Mouse (Mus musculus) c-Kit-positive CD71-negative TER-119-negative erythroid progenitor cells, embryonic 14.5 days (primary cell): Measurements from ENCODE around the gene 1700014D04Rik.
A peak's percentile ranks its signal among the peaks of the same experiment; 100 is the strongest.
"Not testable (repeated sequence)": the region's sequence is repeated elsewhere in the genome, so short reads cannot be mapped to it uniquely, and the experiment has no call there.

Experiments
- DNase-seq: peaks from one replicate; pipeline ENCODE4 v3.0.0-alpha.2; 2013; ENCODE audit warnings: low read depth

Gene 1700014D04Rik

DNA sequence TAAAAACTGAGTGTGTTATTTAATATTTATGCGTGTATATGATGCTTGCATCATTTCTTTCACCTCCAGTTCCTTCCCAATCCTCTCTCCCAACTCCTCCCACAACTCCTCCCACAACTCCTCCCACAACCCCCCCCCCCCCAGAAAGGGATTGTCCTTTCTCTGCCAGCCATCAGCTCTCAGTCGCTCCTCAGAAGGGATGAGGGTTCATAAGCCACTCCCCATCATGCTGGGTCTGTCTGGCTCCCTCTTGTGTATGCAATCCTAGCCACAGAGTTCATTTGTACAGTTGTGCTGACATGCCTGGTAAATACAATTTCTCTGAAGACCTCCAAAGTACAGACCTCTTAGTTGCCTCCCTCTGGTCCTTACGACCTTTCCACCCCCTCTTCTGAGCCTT is 11.4 kb downstream of the 1700014D04Rik start:
- DNase-seq: no peak

DNA sequence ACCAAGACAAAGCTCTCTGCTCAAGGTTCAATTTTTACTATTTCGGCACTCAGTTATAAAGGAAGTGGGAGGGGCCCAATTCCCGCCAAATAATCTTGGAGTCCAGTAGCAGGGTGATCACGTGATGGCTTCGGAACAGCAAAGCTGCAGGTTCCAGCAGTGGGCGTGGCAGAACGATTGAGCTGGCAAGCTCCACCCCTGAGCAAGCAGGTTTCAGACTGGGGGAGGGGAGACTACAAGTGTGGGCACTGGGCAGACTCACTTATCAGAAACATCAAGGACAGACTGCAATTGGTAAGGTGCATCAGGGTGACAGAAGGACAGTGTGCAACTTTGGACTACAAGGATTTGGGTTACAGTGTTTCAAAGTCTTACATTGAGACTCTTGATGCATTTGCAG is 12.2 kb downstream of the 1700014D04Rik start:
- DNase-seq: not testable (repeated sequence)

DNA sequence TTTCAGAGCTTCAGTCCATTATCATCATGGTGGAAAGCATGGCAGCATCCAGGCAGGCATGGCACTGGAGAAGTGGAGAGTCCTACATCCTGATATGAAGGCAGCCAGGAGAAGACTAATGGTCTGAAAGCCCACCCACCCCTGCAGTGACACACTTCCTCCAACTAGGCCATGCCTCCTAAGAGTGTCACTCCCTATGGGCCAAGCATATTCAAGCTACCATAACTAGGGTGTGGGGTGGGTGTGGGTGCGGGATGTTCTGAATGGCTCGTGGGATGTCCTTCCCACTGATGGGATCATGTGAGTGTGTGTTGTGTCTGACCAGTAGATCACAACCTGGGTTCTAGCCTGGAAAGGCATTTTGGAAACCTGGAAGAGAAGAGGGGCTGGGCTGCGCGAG is 12.6 kb downstream of the 1700014D04Rik start:
- DNase-seq: no peak

DNA sequence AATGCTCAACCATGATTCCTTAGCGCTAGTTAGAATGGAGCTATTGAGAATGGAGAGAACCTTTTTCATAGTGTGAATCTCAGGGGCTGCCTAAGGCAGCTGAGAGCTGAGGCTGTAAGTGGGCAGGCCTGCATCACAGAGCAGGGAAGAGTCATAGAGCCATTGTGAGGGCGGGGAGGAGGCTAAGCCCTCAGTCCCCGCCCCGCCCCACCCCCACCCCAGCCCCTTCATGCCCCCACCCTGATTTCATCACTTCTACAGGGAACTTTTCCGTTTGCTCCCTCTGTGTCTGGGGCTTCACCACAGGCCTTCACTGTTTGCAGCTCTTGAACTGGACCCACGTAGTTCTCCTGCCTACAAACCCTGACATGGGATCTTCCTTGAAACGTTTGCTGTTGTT is 14.9 kb downstream of the 1700014D04Rik start, which contains the start of gene Spata31d1d:
Spata31d1d (minus strand) TSS at position 101 of the 400 bp plus-strand sequence.
- DNase-seq: no peak

DNA sequence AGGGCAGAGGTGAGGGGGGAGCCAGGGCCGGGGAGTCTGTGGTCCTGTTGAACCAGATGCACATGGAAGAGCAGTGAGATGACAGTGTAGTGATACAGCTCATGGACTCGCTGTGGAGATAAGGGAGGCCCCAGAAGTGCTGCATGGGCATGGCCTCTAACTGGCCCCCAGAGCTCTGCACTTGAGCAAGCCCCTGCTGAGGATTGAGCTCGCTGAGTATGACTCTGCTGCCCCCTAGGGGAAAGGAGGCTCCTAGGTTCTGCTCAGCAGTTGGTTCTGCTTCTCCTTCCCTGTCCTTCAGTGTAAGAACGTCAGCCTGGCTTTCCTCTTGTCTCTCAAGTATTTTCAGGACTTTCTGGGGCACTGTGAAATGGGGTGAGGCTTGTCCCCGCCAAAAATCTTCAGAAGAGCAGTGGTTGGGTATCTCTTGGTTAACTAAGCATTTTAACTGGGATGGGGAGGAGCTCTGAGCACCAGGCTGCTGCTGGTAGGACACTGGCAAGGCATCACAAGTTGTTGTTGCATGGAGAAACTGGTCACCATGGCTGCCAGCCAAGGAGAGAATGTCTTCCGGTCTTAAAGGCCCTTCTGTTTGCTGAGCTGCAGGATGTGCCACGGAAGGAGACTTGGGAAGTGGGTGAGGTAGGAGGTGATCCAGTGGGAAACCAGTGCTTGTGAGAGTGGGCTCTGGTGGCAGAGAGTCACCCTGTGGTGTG is 18.0 kb downstream of the 1700014D04Rik start:
- peak; percentile 85 for DNase-seq

DNA sequence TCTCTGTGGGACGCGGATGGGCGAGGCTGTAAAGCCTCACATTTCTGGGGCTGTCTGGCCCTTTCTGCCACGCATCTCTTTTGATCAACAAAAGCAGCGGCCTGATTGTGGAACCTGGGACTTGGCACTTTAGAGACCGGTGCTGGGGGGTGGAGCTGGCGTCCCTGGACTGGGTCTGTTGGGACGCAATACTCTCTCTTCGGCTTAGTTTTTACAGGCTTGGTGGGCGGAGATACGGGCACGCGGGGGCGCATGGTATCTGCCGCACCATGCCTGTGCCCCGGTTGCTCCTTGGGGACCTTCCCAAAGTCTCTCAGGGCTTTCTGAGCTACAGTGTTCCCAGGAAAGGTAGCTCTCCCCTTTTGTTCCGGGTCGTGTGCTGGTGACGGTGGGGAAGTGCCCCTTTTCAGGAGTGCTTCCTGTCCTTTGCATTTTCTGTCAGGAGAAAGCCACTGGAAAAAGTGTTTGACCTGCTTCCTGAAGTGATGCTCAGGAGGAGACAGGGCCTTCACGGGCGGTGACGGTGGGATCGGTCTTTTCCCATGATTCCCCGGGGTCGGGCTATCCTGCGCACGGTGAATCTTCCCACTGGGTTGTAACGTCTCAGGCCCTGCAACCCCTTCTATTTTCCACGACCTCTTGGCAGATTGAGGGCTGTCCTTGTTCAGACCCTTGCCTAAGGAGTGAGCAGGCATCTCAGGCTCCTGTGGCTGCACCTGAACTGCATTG is 20.2 kb downstream of the 1700014D04Rik start:
- no peak for DNase-seq

DNA sequence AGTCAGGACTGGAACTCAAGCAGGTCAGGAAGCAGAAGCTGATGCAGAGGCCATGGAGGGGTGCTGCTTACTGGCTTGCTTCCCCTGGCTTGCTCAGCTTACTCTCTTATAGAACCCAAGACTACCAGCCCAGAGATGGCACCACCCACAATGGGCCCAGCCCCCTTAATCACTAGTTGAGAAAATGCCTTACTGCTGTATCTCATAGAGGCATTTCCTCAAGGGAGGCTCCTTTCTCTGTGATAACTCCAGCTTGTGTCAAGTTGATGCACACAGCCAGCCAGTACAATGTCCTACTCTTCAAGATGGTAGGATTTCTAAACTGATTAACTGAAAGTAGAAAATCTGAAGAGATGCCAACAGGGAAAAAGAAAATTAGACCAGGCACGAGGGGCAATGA is 24.5 kb downstream of the 1700014D04Rik start:
- not testable (repeated sequence) for DNase-seq

DNA sequence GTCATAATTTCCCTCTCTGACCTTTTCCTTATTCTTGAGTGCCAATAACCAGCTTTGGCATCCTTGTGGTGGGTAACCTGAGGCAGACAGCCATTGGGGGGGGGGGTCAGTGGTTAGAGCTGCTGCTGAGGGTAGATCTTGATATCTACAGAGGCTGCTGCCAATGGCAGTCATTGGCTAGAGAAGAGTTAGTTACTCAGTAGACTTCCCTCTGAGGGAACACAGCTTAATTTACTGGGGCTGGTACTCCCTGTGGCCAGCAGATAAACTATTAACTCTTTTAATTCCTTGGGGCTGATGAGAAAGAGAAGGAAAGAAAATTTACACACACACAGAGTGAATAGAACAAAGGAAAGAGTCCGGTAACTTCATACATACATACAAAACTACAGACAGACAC is 27.1 kb downstream of the 1700014D04Rik start:
- no peak for DNase-seq

DNA sequence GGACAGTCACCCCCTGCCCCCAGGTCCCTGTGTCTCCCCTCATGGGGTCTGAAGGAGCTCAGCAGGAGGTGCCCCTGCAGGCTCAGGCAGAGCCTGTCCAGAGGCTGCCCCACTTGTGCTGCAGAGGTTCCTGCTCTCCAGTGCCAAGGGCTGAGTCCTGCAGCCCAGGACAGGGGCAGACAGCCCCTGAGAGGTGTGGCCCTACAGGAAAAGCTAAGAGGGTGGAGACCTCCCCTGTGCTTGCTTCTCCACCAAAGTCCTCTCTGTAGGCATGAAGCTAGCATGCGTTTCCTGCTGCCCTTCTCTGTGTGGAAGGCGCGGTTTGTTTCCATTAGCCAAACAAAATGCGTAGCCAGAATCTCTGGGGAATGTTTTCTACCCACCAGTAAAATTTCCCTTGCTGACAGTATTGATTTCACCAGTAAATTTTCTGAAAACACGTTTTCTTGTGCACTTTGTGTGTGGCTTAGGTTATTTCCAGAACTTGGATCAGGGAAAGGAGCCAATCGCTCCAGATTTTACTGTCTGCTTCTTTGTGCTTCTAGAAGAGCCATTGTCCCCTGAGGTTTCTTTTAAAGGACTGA is 27.6 kb downstream of the 1700014D04Rik start:
- not testable (repeated sequence) for DNase-seq

DNA sequence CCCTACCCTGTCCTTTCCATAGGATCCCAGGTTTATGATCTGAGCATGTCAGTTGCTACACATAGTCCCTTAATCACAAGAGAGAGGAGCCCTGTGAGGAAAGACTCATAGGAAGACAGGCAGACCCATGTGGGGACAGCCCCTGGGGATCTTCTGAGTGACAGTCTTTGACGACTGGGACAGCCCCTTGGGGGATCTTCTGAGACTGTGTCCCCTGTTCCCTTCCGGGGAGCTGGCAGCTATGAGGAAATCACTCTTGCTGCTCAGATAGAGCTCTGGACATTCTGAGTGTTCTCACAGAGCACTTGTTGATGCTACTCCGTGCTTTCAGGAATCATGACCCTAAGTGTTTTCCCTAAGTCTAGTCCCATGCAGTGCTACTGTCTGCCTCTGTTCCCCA is 32.8 kb downstream of the 1700014D04Rik start:
- no peak for DNase-seq

DNA sequence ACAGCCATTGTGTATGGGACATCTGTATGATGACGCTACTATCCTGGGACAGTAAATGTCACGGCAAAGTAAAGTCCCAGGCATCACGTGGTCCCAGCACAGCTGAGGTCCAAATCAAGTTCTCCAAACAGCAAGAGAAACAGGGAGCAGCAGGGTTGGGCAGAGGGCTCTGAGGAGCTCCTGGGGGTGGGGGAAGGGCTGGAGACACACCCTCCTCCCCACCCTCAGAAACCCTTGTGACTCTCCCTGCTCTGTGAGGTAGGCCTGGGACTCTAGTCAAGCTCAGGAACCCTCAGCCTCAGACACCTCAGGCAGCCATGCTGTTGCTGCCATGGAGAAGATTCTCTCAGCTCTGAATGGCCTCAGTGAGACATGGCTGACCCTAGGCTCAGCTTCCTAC is 34.6 kb downstream of the 1700014D04Rik start, which contains the start of gene Spata31d1b:
Spata31d1b (plus strand) TSS at position 301 of the 400 bp plus-strand sequence.
- DNase-seq: not testable (repeated sequence)

DNA sequence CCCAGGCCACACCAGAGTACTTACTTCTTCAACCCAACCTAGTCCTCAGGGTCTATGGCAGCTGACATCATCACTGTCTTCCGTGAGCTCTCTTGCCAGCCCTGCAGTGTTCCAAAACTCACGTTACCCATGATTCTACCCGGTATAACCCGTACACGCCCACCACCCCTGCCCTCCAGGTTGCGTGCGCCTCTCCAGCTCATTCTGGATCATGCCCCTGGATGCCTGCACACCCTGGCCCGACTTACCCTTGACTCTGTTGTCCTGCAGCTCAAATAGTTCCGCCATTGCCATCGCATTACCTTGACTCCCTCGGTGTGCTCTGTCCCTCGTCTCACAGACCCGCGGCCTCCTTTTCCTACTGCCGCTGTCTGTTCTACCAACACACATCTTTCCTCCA is 36.3 kb downstream of the 1700014D04Rik start, which contains the start of gene Spata31d1a:
Spata31d1a (minus strand) TSS at position 101 of the 400 bp plus-strand sequence.
- no peak for DNase-seq

DNA sequence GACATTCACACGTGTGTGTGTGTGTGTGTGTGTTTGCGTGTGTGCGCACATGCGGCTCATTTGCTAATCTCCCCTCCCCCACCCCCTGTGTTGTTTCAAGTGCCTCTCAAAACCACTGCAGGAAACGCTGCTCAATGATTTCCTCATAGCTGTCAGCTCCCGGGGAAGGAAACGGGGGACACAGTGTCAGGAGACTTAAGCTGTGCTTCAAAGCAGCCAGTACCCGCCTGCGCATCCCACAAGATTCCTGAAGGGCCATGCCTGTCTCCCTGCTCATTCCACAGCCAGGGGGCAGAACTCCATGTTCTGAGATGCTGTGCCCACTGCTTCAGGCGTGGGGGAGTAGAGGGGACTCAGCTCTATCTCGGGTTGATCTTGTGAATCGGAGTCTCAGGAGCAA is 42.0 kb downstream of the 1700014D04Rik start:
- DNase-seq: peak; percentile 23

DNA sequence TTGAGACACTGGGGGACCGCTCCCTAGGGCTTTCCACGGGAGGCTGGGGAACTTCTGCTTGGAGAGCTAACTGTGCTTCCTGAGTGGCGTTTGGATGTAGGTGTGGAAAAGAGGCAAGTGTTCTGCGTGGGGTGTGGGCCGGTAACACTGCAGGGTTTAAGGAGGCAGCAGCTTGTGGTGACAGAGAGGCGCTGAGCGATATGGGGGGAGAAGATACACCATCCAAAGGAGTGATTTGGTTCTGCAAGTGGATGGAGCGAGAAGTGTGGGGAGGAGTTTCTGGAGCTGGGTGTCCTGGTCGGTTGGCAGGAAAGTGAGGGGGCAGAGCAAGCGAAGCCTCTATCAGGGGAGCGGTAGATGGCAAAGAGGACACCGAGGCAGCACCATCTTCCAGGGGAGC is 43.0 kb downstream of the 1700014D04Rik start:
- no peak for DNase-seq

DNA sequence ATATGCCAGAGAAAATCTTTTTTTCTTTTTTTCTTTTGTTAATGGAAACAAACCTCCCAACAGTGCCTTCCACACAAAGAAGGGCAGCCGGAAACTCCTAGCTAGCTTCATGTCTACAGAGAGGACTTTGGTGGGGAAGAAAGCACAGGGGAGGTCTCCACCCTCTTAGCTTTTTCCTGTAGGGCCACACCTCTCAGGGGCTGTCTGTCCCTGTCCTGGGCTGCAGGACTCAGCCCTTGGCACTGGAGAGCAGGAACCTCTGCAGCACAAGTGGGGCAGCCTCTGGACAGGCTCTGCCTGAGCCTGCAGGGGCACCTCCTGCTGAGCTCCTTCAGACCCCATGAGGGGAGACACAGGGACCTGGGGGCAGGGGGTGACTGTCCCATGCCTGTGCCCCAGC is 46.4 kb downstream of the 1700014D04Rik start:
- not testable (repeated sequence) for DNase-seq

DNA sequence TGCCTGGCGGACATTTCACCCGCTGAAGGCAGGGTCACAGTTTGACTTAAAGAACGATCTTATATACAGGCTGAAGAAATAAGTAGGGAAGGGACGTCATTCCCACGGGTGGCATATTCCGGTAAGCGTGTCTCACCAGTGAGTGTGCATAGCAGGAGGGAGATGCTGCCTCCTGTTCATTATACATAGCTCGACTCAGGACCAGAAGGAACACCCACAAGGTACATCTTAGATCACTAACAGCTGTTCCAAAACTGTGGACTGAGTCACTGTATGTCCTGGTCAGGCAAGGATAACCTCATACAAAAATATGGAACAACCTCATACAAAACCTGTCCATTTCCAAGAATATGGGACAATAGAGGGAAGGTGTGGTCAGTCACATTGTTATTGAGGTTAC is 47.4 kb downstream of the 1700014D04Rik start:
- no peak for DNase-seq

DNA sequence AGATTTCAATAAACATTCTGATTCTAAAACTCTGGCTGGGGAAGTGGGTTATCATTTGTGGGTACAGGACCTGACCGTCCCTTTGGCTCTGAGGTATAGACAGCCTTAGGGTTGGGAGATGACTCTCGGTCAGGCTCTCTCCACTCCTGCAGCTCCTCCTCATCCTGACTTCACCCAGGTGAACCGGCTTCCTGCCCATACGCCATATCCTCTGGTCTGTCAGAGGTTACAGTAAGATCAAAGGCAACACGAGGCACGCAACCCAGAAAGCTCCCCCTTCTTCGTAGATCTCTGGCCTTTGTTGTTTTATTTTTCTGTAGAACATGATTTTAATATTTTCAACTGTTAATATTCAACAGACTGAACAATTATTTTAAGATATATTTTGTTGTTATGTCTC is 50.8 kb downstream of the 1700014D04Rik start:
- DNase-seq: no peak

DNA sequence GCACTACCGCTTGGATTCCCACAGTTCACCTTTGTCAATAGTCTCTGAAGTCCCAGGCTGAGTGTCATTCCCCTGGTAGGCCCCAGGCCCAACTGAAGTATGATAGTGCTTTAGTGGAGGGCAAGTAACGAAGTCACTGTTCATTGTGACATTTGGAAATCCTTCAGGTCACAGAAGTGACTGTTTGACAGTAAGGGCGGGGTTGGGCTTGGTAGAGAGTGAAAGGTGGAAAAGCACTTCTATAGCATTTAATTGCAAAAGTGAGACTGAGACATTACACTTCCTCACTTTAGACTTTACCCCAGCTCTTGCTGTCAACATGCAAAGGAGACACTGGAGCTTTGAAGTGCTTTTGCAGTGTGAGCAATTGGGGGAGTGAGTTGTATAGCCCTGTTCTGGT is 52.5 kb downstream of the 1700014D04Rik start, which contains the start of gene 4921517D22Rik:
4921517D22Rik (minus strand) TSS at position 101 of the 400 bp plus-strand sequence.
- DNase-seq: no peak

DNA sequence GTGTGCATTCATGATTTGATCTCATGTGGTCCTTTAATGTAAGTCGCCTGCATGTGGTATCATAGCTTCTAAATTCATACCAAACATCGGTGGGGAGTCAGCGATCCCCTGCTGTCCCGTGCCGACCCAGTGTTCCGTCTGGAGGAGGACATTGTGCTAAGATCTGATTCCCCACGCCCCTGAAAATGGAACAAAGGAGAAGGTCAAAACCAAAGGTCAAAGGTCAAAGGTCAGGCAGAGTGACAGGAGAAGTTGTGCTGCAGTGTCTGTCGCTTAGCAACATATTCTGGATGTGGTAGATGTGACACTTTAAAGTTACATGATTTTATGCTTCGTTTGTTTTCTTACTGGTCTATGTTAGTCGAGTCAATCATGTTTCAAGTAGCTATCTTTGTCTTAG is 55.1 kb downstream of the 1700014D04Rik start:
- no peak for DNase-seq
